Mouse (Mus musculus) MEL-GATA-1-ER (cell line): ENCODE results near the gene Med16.
A peak's percentile ranks its signal among the peaks of the same experiment; 100 is the strongest.

Source experiments
- DNase-seq: peaks from one replicate; pipeline ENCODE4 v3.0.0-alpha.2; 2012; ENCODE audit warnings: low read depth; ENCODE audit errors: extremely low read depth

Med16 gene

GRCm38 (mm10) chr10:79933145-79933679 lies 24.5 kb upstream of the Med16 start:
- no peak for DNase-seq

GRCm38 (mm10) chr10:79932736-79933135 lies 24.0 kb upstream of the Med16 start:
- DNase-seq, result no peak

- DNase-seq, result no peak
These were observed 23.1 kb upstream of the Med16 start for GRCm38 (mm10) chr10:79931797-79932196.

- no peak for DNase-seq
These were observed 22.1 kb upstream of the Med16 start for GRCm38 (mm10) chr10:79930826-79931186.

GRCm38 (mm10) chr10:79929967-79930825 lies 21.5 kb upstream of the Med16 start:
- no peak for DNase-seq

- DNase-seq, result no peak
These were observed 20.4 kb upstream of the Med16 start for GRCm38 (mm10) chr10:79928907-79929701.

GRCm38 (mm10) chr10:79928030-79928694 lies 19.4 kb upstream of the Med16 start:
- no peak for DNase-seq

- no peak for DNase-seq
These were observed 18.8 kb upstream of the Med16 start for GRCm38 (mm10) chr10:79927324-79928029.

GRCm38 (mm10) chr10:79926491-79927323 lies 18.0 kb upstream of the Med16 start, which contains the start of gene Arid3a:
Gene Arid3a, plus strand, starts transcription at chr10:79927043.
- DNase-seq, result peak; percentile 79

GRCm38 (mm10) chr10:79925785-79926490 lies 17.2 kb upstream of the Med16 start:
- no peak for DNase-seq

- DNase-seq, result peak; percentile 62
These were observed 16.5 kb upstream of the Med16 start for GRCm38 (mm10) chr10:79924998-79925784.

- no peak for DNase-seq
These were observed 12.8 kb upstream of the Med16 start for GRCm38 (mm10) chr10:79921572-79921971.

GRCm38 (mm10) chr10:79920958-79921535 lies 12.3 kb upstream of the Med16 start, which contains the start of gene R3hdm4:
Gene R3hdm4, minus strand, starts transcription at chr10:79921208.
- DNase-seq, result no peak

- no peak for DNase-seq
These were observed 11.6 kb upstream of the Med16 start for GRCm38 (mm10) chr10:79920056-79920890.

- no peak for DNase-seq
These were observed 10.6 kb upstream of the Med16 start for GRCm38 (mm10) chr10:79919251-79919849.

- DNase-seq, result no peak
These were observed 9.7 kb upstream of the Med16 start for GRCm38 (mm10) chr10:79918231-79919078.
